Mouse (Mus musculus): ENCODE data around the gene Hnrnpdl.

DNA sequence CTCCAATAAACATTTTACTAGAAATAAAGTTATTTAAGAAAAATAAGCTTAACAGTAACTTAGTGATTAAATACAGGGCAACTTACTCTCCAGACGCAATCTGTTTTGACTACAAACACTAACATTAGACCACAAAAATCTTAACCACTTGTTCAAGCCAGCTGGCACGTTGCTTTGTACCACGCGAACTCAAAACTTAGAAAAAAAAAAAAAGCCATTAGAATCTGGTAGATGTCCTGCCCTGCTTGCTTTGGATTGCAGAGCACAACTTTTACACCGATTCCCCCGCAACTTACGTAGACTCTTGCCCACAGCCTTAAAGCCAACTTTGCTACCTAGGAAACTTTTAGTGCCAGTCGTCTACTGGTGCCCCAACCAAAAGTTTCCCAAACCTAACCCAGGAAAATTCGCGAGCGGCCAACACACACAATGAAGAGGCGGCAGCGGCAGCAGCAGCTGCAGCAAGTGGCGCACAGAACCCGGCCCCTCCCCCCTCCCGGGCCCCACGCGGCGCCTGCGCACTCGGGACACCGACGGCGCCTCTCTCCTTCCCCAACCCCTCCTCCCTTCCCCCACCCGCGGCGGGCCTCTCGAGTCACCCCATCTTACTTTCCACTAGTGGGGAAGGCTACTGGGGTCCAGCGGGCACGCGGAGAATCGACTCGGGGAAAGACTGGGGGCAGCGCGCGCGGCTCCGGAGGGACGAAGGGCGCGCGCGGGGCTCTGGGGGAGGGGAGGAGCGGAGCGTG is 1.3 kb downstream of the Hnrnpdl start:
- TF ChIP-seq CTCF (IDR thresholded peaks at IDR 0.05; ENCODE audit: extremely low read depth, insufficient read length, insufficient replicate concordance, low read depth, low read length) (no peak), POLR2A (IDR thresholded peaks at IDR 0.05; ENCODE audit: low read depth, low read length) (no peak)

Measured in small intestine, adult 2 months (tissue).